ENCODE assay signal across 1 mouse cellular context in the genomic region with DNA sequence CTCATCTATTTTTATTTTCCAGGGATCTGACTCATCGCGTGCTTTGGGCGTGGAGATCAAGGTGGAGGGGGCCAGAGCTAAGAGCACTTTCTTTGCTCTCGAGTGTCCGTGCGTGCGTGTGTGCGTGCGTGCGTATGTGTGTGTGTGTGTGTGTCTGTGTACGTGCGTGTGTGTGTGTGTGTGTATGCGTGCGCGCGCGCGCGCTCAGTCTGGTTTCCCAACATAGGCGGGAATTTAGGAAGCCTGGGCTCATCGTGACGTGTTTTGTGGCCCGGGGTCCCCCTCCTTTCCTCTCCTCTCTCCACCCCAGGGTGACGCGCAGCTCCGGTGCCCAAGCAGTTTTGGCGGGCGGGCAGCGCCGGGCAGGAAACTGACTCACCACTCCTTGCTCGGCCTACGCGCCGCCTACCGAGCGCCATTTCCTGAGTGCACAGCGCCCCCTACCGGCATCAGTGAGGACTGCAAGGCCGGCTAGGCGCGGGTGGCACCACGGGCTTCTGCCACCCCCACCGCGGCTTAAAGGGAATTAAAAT.
TF ChIP-seq lines count a peak whose summit lies in the region.

No protein-coding gene starts in this region.

TF ChIP-seq in MEL, 35 proteins besides CTCF, POLR2A, EP300 and RAD21 (continued from another document):
- no peak for TF ChIP-seq KAT2A (conservative IDR thresholded peaks at IDR 0.05; ENCODE audit: low read depth, low read length)
- peak; percentile 87 for TF ChIP-seq MAZ (IDR thresholded peaks at IDR 0.05; ENCODE audit: low read depth, low read length)
- TF ChIP-seq SIN3A (IDR thresholded peaks at IDR 0.05; ENCODE audit: low read length): peak; percentile 79
- TF ChIP-seq RCOR1 (IDR thresholded peaks at IDR 0.05; ENCODE audit: low read depth, low read length): peak; percentile 8; the same call in 1 of the 2 replicates
- peak; percentile 63; the same call in 1 of the 2 replicates for TF ChIP-seq HCFC1 (IDR thresholded peaks at IDR 0.05; ENCODE audit: low read depth, low read length)
- TF ChIP-seq MAX (IDR thresholded peaks at IDR 0.05; ENCODE audit: low read length): peak; percentile 76
- peak; percentile 79 for TF ChIP-seq ETS1 (IDR thresholded peaks at IDR 0.05; ENCODE audit: low read depth, low read length)
- TF ChIP-seq TBP (IDR thresholded peaks at IDR 0.05; ENCODE audit: low read depth, low read length): 0 out of 2 replicates have a peak, but pooled peaks have one; percentile 12
- TF ChIP-seq POLR2AphosphoS5 (IDR thresholded peaks at IDR 0.05; ENCODE audit: borderline replicate concordance, low read depth, low read length): no peak
- TF ChIP-seq TAL1 (IDR thresholded peaks at IDR 0.05; ENCODE audit: low read length): no peak
- peak; percentile 72 for TF ChIP-seq SMC3 (IDR thresholded peaks at IDR 0.05; ENCODE audit: low read depth, low read length)
- no peak for TF ChIP-seq ZNF384 (IDR thresholded peaks at IDR 0.05; ENCODE audit: low read depth, low read length)
- TF ChIP-seq NELFE (IDR thresholded peaks at IDR 0.05; ENCODE audit: low read depth, low read length): peak; percentile 76
- TF ChIP-seq GABPA (IDR thresholded peaks at IDR 0.05; ENCODE audit: low read depth, low read length): no peak
- peak; percentile 71 for TF ChIP-seq MXI1 (IDR thresholded peaks at IDR 0.05; ENCODE audit: low read depth, low read length)
- peak; percentile 75 for TF ChIP-seq ELF1 (IDR thresholded peaks at IDR 0.05; ENCODE audit: low read depth, low read length)
- no peak for TF ChIP-seq CHD2 (IDR thresholded peaks at IDR 0.05; ENCODE audit: low read length)
